Mouse (Mus musculus) liver, postnatal 0 days (tissue): ENCODE measurements around the gene Slc16a5.

Experiments used
- CTCF ChIP-seq: sonication (generic); IDR thresholded peaks from 2 replicates; pipeline ENCODE4 v1.5.1; 2016; ENCODE audit warnings: antibody characterized with exemption, low read depth
- EP300 ChIP-seq: IDR thresholded peaks from 2 replicates; pipeline ENCODE4 v1.6.1; 2016; ENCODE audit warnings: antibody characterized with exemption, low read depth, mild to moderate bottlenecking

DNA sequence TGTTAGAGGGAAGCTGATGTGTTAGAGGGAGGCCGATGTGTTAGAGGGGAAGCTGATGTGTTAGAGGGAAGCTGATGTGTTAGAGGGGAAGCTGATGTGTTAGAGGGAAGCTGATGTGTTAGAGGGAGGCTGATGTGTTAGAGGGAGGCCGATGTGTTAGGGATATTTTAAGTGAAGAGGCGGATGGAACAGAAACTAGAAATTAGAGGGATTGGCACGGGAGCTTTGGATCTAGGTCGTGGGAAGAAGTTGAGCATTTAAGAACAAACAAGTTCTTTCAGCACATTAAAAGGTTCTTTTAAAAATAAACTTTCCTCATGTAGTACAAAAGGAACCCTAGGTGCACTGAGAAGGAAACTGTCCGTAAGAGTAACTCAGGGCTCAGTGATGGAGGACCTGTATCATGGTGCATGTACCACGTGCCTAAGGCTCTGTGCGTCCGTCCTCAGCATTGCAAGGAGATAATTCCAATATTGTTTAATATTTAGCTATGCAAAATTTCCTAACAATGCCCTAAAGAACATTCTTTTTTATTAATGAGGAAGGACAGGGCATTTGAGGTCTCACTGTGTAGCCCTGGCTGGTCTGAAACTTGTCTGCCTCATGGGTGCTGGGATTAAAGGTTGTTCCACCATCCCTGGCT lies 16.1 kb downstream of the Slc16a5 start:
- TF ChIP-seq EP300 = no peak
- TF ChIP-seq CTCF = no peak
